Mouse (Mus musculus): ENCODE measurements at regions not wholly inside any gene's neighbourhood (a gene's known extent, or its start where the extent isn't known, plus 50 kb on each side); places are given as distances from the start of the nearest gene placed in this dataset.

GRCm38 (mm10) chr4:56028441-56028840 lies 496.2 kb upstream of the Klf4 start:
- 69% methylated on average over 3 of the region's 3 CpGs for WGBS
- no peak for ATAC-seq (ENCODE audit: low FRiP score, low TSS enrichment)

GRCm38 (mm10) chr4:56027258-56027657 lies 495.0 kb upstream of the Klf4 start:
- 80% methylated on average over 6 of the region's 6 CpGs for WGBS
- Histone ChIP-seq H3K4me3 (ENCODE audit: low read depth, low read length) (no peak overlapping the region), H3K36me3 (ENCODE audit: control insufficient read depth, insufficient read depth, low read length) (no peaks in the 10 kb centered on the region), H3K27me3 (ENCODE audit: control insufficient read depth, insufficient read depth, low read length) (no peaks in the 10 kb centered on the region), H3K9me3 (ENCODE audit: control insufficient read depth, low read length) (no peaks in the 10 kb centered on the region), H3K4me2 (replicated peaks; ENCODE audit: low read depth) (no peak overlapping the region), H3K9ac (ENCODE audit: low read length) (no peak overlapping the region), H3K27ac (replicated peaks) (no peak overlapping the region), H3K4me1 (replicated peaks; ENCODE audit: control insufficient read depth, insufficient read depth) (no peaks in the 10 kb centered on the region)
- DNase-seq (ENCODE audit: low spot score): no peak
- ATAC-seq (ENCODE audit: low FRiP score, low TSS enrichment): no peak
- no peak for TF ChIP-seq EP300 (optimal IDR thresholded peaks at IDR 0.05)
- TF ChIP-seq CTCF (IDR thresholded peaks at IDR 0.05; ENCODE audit: low read depth): no peak

More at GRCm38 (mm10) chr4:56028441-56028840, 496.2 kb upstream of the Klf4 start:
- no peaks in the 10 kb centered on the region for H3K36me3 ChIP-seq (ENCODE audit: control insufficient read depth, insufficient read depth, low read length)
- H3K9ac ChIP-seq (ENCODE audit: low read length): no peak overlapping the region
- no peaks in the 10 kb centered on the region for H3K27me3 ChIP-seq (ENCODE audit: control insufficient read depth, insufficient read depth, low read length)
- H3K4me2 ChIP-seq (replicated peaks; ENCODE audit: low read depth): no peak overlapping the region
- DNase-seq (ENCODE audit: low spot score): no peak
- H3K9me3 ChIP-seq (ENCODE audit: control insufficient read depth, low read length): no peaks in the 10 kb centered on the region
- H3K27ac ChIP-seq (replicated peaks): no peak overlapping the region
- no peaks in the 10 kb centered on the region for H3K4me1 ChIP-seq (replicated peaks; ENCODE audit: control insufficient read depth, insufficient read depth)
- H3K4me3 ChIP-seq (ENCODE audit: low read depth, low read length): no peak overlapping the region
- TF ChIP-seq CTCF (IDR thresholded peaks at IDR 0.05; ENCODE audit: low read depth) (no peak), EP300 (optimal IDR thresholded peaks at IDR 0.05) (no peak)

- Histone ChIP-seq H3K4me2 (replicated peaks; ENCODE audit: low read depth) (no peak overlapping the region), H3K27me3 (ENCODE audit: control insufficient read depth, insufficient read depth, low read length) (no peaks in the 10 kb centered on the region), H3K4me1 (replicated peaks; ENCODE audit: control insufficient read depth, insufficient read depth) (no peaks in the 10 kb centered on the region), H3K27ac (replicated peaks) (no peak overlapping the region), H3K36me3 (ENCODE audit: control insufficient read depth, insufficient read depth, low read length) (no peaks in the 10 kb centered on the region), H3K9me3 (ENCODE audit: control insufficient read depth, low read length) (no peaks in the 10 kb centered on the region), H3K4me3 (ENCODE audit: low read depth, low read length) (no peak overlapping the region), H3K9ac (ENCODE audit: low read length) (no peak overlapping the region)
- TF ChIP-seq CTCF (IDR thresholded peaks at IDR 0.05; ENCODE audit: low read depth) (no peak), EP300 (optimal IDR thresholded peaks at IDR 0.05) (no peak)
- ATAC-seq (ENCODE audit: low FRiP score, low TSS enrichment): no peak
- DNase-seq (ENCODE audit: low spot score): no peak
Measured at GRCm38 (mm10) chr4:56024478-56024877, 492.2 kb upstream of the Klf4 start.

- Histone ChIP-seq H3K27me3 (ENCODE audit: control insufficient read depth, insufficient read depth, low read length) (no peaks in the 10 kb centered on the region), H3K9ac (ENCODE audit: low read length) (no peak overlapping the region), H3K4me3 (ENCODE audit: low read depth, low read length) (no peak overlapping the region), H3K9me3 (ENCODE audit: control insufficient read depth, low read length) (no peaks in the 10 kb centered on the region), H3K4me1 (replicated peaks; ENCODE audit: control insufficient read depth, insufficient read depth) (no peaks in the 10 kb centered on the region), H3K36me3 (ENCODE audit: control insufficient read depth, insufficient read depth, low read length) (no peaks in the 10 kb centered on the region), H3K27ac (replicated peaks) (0 out of 2 replicates have a peak overlapping the region, but pooled peaks have one; percentile 20), H3K4me2 (replicated peaks; ENCODE audit: low read depth) (no peak overlapping the region)
- TF ChIP-seq CTCF (IDR thresholded peaks at IDR 0.05; ENCODE audit: low read depth) (no peak), EP300 (optimal IDR thresholded peaks at IDR 0.05) (peak; percentile 40)
- WGBS: 81% methylated on average over 8 of the region's 8 CpGs
- no peak; the same call in 1 of the 2 replicates for ATAC-seq (ENCODE audit: low FRiP score, low TSS enrichment)
- no peak for DNase-seq (ENCODE audit: low spot score)
Measured at GRCm38 (mm10) chr4:56018212-56018611, 485.9 kb upstream of the Klf4 start.

DNA sequence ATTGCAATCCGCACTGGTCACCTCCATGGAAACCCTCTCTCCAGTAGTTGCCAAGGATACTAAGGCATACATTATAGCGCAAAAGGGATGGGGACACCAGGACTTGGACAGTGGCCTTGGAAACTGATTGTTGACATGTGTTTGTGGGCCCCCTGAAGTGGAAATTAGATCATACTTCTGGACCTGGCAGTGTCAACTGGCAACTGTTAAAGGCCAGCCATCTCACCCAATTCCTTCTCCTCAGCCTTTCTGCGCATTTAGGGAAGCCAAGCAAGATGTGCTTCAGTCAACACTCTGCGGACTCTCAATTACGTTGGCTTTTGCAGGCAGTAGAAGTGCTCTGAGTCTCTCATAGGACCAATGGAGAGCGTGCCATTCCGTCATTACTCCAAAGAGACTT lies 483.2 kb upstream of the Klf4 start:
- TF ChIP-seq CTCF (IDR thresholded peaks at IDR 0.05; ENCODE audit: low read depth) (no peak), EP300 (optimal IDR thresholded peaks at IDR 0.05) (no peak)
- Histone ChIP-seq H3K4me1 (replicated peaks; ENCODE audit: control insufficient read depth, insufficient read depth) (no peaks in the 10 kb centered on the region), H3K4me2 (replicated peaks; ENCODE audit: low read depth) (no peak overlapping the region), H3K27me3 (ENCODE audit: control insufficient read depth, insufficient read depth, low read length) (no peaks in the 10 kb centered on the region), H3K9ac (ENCODE audit: low read length) (no peak overlapping the region), H3K36me3 (ENCODE audit: control insufficient read depth, insufficient read depth, low read length) (no peaks in the 10 kb centered on the region), H3K9me3 (ENCODE audit: control insufficient read depth, low read length) (no peaks in the 10 kb centered on the region), H3K4me3 (ENCODE audit: low read depth, low read length) (no peak overlapping the region), H3K27ac (replicated peaks) (no peak overlapping the region)
- WGBS: 93% methylated on average over 7 of the region's 7 CpGs
- ATAC-seq (ENCODE audit: low FRiP score, low TSS enrichment) (no peak), DNase-seq (ENCODE audit: low spot score) (no peak)

DNA sequence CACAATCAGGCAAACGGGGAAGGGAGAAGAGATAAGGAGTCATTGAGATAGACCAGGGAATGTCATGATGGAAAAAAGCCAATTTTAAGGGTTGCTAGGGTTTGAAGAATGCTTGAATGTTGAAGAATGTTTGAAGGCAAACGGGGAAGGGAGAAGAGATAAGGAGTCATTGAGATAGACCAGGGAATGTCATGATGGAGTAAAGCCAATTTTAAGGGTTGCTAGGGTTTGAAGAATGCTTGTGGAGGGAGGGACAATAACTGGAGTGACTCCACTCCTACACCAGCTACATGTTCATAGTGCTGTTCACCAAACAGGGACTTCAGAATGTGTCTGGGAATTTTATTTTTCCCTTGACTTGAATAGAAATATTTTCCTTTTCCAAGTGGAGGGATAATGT lies 476.0 kb upstream of the Klf4 start:
- H3K36me3 ChIP-seq (ENCODE audit: control insufficient read depth, insufficient read depth, low read length): no peaks in the 10 kb centered on the region
- 48% methylated on average over 2 of the region's 2 CpGs for WGBS
- no peaks in the 10 kb centered on the region for H3K27me3 ChIP-seq (ENCODE audit: control insufficient read depth, insufficient read depth, low read length)
- no peaks in the 10 kb centered on the region for H3K4me1 ChIP-seq (replicated peaks; ENCODE audit: control insufficient read depth, insufficient read depth)
- no peaks in the 10 kb centered on the region for H3K9me3 ChIP-seq (ENCODE audit: control insufficient read depth, low read length)
- no peak overlapping the region for H3K4me3 ChIP-seq (ENCODE audit: low read depth, low read length)
- DNase-seq (ENCODE audit: low spot score) (no peak), ATAC-seq (ENCODE audit: low FRiP score, low TSS enrichment) (no peak)
- TF ChIP-seq CTCF (IDR thresholded peaks at IDR 0.05; ENCODE audit: low read depth) (no peak), EP300 (optimal IDR thresholded peaks at IDR 0.05) (no peak)
- H3K27ac ChIP-seq (replicated peaks): no peak overlapping the region
- H3K4me2 ChIP-seq (replicated peaks; ENCODE audit: low read depth): no peak overlapping the region
- H3K9ac ChIP-seq (ENCODE audit: low read length): no peak overlapping the region

Measured in stomach, postnatal 0 days (tissue).